Mouse (Mus musculus): Measurements from ENCODE around the gene Dhrs3.

DNA sequence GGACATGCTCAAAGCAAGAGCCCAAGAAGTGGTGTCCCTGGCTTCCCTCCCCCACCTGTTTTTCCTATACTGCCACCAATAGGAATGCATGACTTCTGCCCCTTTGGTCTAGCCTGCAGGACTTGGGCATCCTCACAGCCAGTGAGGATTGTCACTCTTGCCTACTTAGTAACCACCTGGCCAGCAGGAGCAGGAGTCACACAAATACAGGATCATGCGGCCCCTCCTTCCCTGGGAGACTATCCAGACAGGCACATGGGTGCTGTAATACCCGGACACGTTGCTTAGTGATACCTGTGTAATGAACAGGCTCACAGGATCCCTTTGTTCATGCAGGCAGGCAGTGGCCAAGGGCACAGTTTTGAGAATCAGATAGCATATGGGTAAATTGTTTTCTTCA lies 17.7 kb downstream of the Dhrs3 start:
- TF ChIP-seq ZC3H11A (IDR thresholded peaks at IDR 0.05; ENCODE audit: borderline replicate concordance, low read depth, low read length) = no peak
- TF ChIP-seq HCFC1 (IDR thresholded peaks at IDR 0.05; ENCODE audit: borderline replicate concordance, insufficient read depth, low read length) = no peak
- no peak for TF ChIP-seq CHD2 (IDR thresholded peaks at IDR 0.05; ENCODE audit: low read depth, low read length)
- no peak for TF ChIP-seq MAFK (IDR thresholded peaks at IDR 0.05; ENCODE audit: insufficient read depth, low read depth, low read length)
- no peak for TF ChIP-seq ZNF384 (IDR thresholded peaks at IDR 0.05; ENCODE audit: low read depth, low read length)

Data from ES-E14 (cell line).